In genomic region chr10:90942001-90942700, GRCm38 (mm10) we compare ENCODE assay signal across 21 mouse cellular contexts.
DNase-seq lines count a peak whose midpoint lies in the region; ATAC-seq lines count a peak whose summit lies in the region.
"Had no signal": no experiment of that assay in that cellular context is flagged by ENCODE, and none has a peak within 500 bp of the region (broad histone marks: within the 10 kb centered on the region; RNA-seq: fewer than 3 reads in every experiment).

No protein-coding gene starts in this region.

- no peak overlapping the region for H3K27ac ChIP-seq in kidney, embryonic 16.5 days (ENCODE audit: low read length)
- H3K27ac ChIP-seq: forebrain, embryonic 12.5 days; liver, embryonic 14.5 days; stomach, postnatal 0 days had no signal

- H3K4me3 ChIP-seq in kidney, embryonic 16.5 days (ENCODE audit: low read length), result no peak overlapping the region
- H3K4me3 ChIP-seq: forebrain, embryonic 12.5 days; megakaryocyte, embryonic 14.5 days had no signal

- no peaks in the 10 kb centered on the region for H3K4me1 ChIP-seq in kidney, embryonic 16.5 days (ENCODE audit: insufficient read depth, low read length)
- H3K4me1 ChIP-seq: forebrain, embryonic 12.5 days; megakaryocyte, embryonic 14.5 days had no signal

- H3K4me2 ChIP-seq in kidney, embryonic 16.5 days (replicated peaks; ENCODE audit: low read depth, low read length), result no peak overlapping the region
- H3K4me2 ChIP-seq: forebrain, embryonic 12.5 days had no signal

- H3K27me3 ChIP-seq in kidney, embryonic 16.5 days (ENCODE audit: insufficient read depth, low read length), result no peaks in the 10 kb centered on the region
- H3K27me3 ChIP-seq: megakaryocyte, embryonic 14.5 days; Patski had no signal

- no peak overlapping the region for H3K9ac ChIP-seq in kidney, embryonic 16.5 days (replicated peaks; ENCODE audit: low read length)
- H3K9ac ChIP-seq: forebrain, embryonic 12.5 days; liver, embryonic 14.5 days had no signal

- H3K36me3 ChIP-seq in kidney, embryonic 16.5 days (ENCODE audit: insufficient read depth, low read length), result no peaks in the 10 kb centered on the region
- H3K36me3 ChIP-seq: forebrain, embryonic 12.5 days had no signal

- H3K9me3 ChIP-seq in kidney, embryonic 16.5 days (ENCODE audit: low read length), result no peaks in the 10 kb centered on the region; the same call in 1 of the 2 replicates

- intact Hi-C loops in heart, postnatal 14 days (cut with DNase I), result no loop called here

- WGBS in kidney, embryonic 16.5 days, result 82% methylated on average over 14 of the region's 14 CpGs

- DNase-seq in heart, adult 18-20 months, result peak; percentile 72 to 77
- no peak for DNase-seq in heart, postnatal 4 days
- peak; percentile 63 for DNase-seq in cerebellum, adult 11-12 months
- DNase-seq in cerebellum, postnatal 14 days, result peak; percentile 78 to 83
- DNase-seq in heart, postnatal 14 days, result peak; percentile 51 to 61
- DNase-seq in adrenal gland, postnatal 14 days, result no peak
- no peak for DNase-seq in thymus, postnatal 25 days
- DNase-seq: B cell, adult 2 months; embryo, embryonic 11 days; kidney, adult 11 months; kidney, postnatal 36 days; right cerebral cortex, adult 18-20 months; thymus, postnatal 36 days had no signal

- no peak for ATAC-seq in kidney, embryonic 16.5 days (ENCODE audit: low FRiP score, low TSS enrichment)
- ATAC-seq: hindbrain, embryonic 16.5 days; lung, postnatal 0 days; Patski had no signal

Comparison
In these comparisons a context has a peak if more than half of its experiments do, and no peak if none do; other contexts are left out.
1. DNase-seq: peak in heart, adult 18-20 months (2 of 2), cerebellum, adult 11-12 months (single experiment), cerebellum, postnatal 14 days (2 of 2) and heart, postnatal 14 days (2 of 2); none in heart, postnatal 4 days (single experiment), adrenal gland, postnatal 14 days (single experiment) and thymus, postnatal 25 days (single experiment).